Mouse (Mus musculus): ENCODE results near the gene Cldn3. TPM values are rescaled to one million over a fixed set of nuclear protein-coding genes. Genes with fewer than 3 reads are reported as not detected.

The Cldn3 gene
- polyA plus RNA-seq, 1 experiment = not detected

DNA sequence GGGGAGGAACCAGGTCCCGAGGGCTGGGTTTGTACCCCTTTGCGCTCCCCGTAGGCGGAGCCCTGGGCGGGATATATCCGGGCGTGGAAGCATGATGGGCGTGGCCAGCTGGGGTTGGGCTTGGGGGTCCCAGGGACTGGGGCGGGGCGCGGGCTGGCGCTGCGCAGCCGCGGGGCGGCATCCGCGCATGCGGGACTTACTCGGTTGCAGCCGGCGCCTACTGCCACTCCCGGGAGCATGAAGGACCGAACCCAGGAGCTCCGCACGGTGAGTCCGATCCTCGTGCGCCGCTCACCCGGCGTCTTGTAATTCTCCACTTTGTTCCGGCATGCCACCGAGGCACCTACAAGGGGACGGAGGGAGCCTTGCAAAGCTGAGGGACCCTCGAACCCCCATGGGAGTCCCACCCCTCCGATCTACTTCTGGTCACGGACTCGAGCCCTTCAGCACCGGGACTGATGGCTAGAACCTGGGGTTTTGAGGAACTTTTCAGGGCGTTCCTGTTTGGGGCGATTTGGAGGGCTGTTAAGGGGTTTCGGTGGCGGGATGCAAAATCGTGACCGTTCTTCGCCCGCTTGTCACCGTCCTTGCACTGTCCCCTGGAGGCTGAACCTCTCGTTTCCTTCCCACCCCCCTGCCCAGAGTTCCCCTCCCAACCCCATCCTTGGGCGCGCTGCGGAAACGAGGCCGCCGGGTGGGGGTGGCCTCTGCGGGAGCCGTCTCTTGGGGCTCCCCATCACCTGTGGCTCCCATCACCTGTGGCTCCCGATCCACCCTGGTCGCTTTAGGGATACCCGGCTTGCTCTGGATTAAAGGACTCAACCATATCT, 37.5 kb downstream of the Cldn3 start, which contains the start of gene Stx1a:
Gene Stx1a (plus strand): TSS at position 139 of the 830 bp plus-strand sequence.
- no peaks in the 10 kb centered on the region for H3K36me3 ChIP-seq (ENCODE audit: control insufficient read depth, insufficient read depth)
- H3ac ChIP-seq (ENCODE audit: control insufficient read depth, insufficient read length, low read depth) = peak within 1 kb of the TSS; percentile 77
- H3K4me3 ChIP-seq (ENCODE audit: insufficient read depth, poor library complexity, severe bottlenecking) = peak within 1 kb of the TSS; percentile 65
- H3K27me3 ChIP-seq (ENCODE audit: control insufficient read depth, insufficient read depth, insufficient read length) = no peaks in the 10 kb centered on the region
- H3K79me2 ChIP-seq (ENCODE audit: control insufficient read depth, insufficient read depth) = peaks cover 24% of the 10 kb centered on the region
- peaks cover 4% of the 10 kb centered on the region for H3K79me3 ChIP-seq (ENCODE audit: low read depth)
- no peak for TF ChIP-seq CTCF (IDR thresholded peaks at IDR 0.05; ENCODE audit: control insufficient read depth, insufficient read depth, insufficient read length)
- TF ChIP-seq MYOG (IDR thresholded peaks at IDR 0.05; ENCODE audit: control insufficient read depth, extremely low read depth, insufficient read length) = no peak
- no peak for TF ChIP-seq USF1 (IDR thresholded peaks at IDR 0.05; ENCODE audit: low read depth)
- no peak for TF ChIP-seq MAX (IDR thresholded peaks at IDR 0.05)
- TF ChIP-seq FOSL1 (IDR thresholded peaks at IDR 0.05; ENCODE audit: insufficient read depth, low read length, poor library complexity, severe bottlenecking) = no peak
- TF ChIP-seq MYOD1 (IDR thresholded peaks at IDR 0.05; ENCODE audit: control insufficient read depth, insufficient read length, low read depth) = no peak
- TF ChIP-seq CEBPB (IDR thresholded peaks at IDR 0.05; ENCODE audit: low read depth) = no peak

DNA sequence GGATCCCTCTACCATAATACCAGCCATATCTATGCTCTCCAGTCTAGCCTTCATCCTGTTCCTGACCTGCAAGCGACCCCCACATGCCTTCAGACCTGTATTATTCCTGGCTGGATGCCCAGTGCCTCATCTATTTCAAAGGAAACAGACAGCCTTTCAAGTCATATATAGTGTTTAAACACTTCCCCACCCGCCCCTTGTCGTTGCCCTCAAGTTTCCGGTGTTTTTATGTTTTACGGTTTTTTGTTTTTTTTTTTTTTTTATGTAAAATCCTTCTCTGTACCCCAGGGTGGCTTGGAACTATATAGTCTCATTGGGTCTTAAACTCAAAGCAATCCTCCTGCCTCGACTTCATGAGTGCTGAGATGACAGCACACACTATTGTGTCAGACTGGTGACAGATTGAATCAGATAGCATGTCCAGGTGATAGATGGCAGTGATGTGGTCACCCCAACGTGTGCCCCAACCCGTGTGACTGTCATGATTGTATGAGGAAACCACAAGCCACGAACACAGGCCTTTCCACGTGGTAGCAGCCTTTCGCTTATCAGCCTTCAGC, 38.7 kb downstream of the Cldn3 start:
- Histone ChIP-seq H3K79me2 (ENCODE audit: control insufficient read depth, insufficient read depth) (peaks cover 31% of the 10 kb centered on the region), H3ac (ENCODE audit: control insufficient read depth, insufficient read length, low read depth) (no peak overlapping the region), H3K4me3 (ENCODE audit: insufficient read depth, poor library complexity, severe bottlenecking) (no peak overlapping the region), H3K79me3 (ENCODE audit: low read depth) (peaks cover 4% of the 10 kb centered on the region), H3K36me3 (ENCODE audit: control insufficient read depth, insufficient read depth) (no peaks in the 10 kb centered on the region), H3K27me3 (ENCODE audit: control insufficient read depth, insufficient read depth, insufficient read length) (no peaks in the 10 kb centered on the region)
- no peak for TF ChIP-seq CTCF (IDR thresholded peaks at IDR 0.05; ENCODE audit: control insufficient read depth, insufficient read depth, insufficient read length)
- no peak for TF ChIP-seq FOSL1 (IDR thresholded peaks at IDR 0.05; ENCODE audit: insufficient read depth, low read length, poor library complexity, severe bottlenecking)
- TF ChIP-seq USF1 (IDR thresholded peaks at IDR 0.05; ENCODE audit: low read depth) = no peak
- no peak for TF ChIP-seq CEBPB (IDR thresholded peaks at IDR 0.05; ENCODE audit: low read depth)
- no peak for TF ChIP-seq MAX (IDR thresholded peaks at IDR 0.05)
- TF ChIP-seq MYOD1 (IDR thresholded peaks at IDR 0.05; ENCODE audit: control insufficient read depth, insufficient read length, low read depth) = no peak
- TF ChIP-seq MYOG (IDR thresholded peaks at IDR 0.05; ENCODE audit: control insufficient read depth, extremely low read depth, insufficient read length) = no peak

DNA sequence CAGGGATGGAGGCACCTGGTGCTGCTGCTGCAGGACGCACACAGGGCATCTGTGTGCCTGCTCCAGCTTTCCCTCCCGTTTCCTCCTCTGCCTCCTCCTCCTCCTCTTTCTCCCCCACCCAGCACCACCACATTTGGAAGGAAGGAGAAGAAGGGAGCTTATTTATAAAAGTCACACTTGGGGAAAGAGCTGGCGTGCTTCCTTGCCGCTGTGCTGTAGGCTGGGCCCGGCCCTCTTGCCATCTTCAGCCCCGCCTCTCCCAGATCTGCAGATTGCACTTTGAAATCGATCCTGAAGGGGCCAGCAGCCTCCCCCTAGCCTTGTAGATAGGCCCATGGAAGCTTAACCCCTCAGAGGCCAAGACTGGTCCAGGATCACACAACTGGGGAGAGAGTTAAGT, 39.9 kb downstream of the Cldn3 start:
- Histone ChIP-seq H3K79me2 (ENCODE audit: control insufficient read depth, insufficient read depth) (peaks cover 41% of the 10 kb centered on the region), H3K36me3 (ENCODE audit: control insufficient read depth, insufficient read depth) (no peaks in the 10 kb centered on the region), H3K79me3 (ENCODE audit: low read depth) (peaks cover 4% of the 10 kb centered on the region), H3K4me3 (ENCODE audit: insufficient read depth, poor library complexity, severe bottlenecking) (no peak overlapping the region), H3K27me3 (ENCODE audit: control insufficient read depth, insufficient read depth, insufficient read length) (no peaks in the 10 kb centered on the region), H3ac (ENCODE audit: control insufficient read depth, insufficient read length, low read depth) (no peak overlapping the region)
- TF ChIP-seq MAX (IDR thresholded peaks at IDR 0.05) (no peak), MYOG (IDR thresholded peaks at IDR 0.05; ENCODE audit: control insufficient read depth, extremely low read depth, insufficient read length) (no peak), MYOD1 (IDR thresholded peaks at IDR 0.05; ENCODE audit: control insufficient read depth, insufficient read length, low read depth) (no peak), USF1 (IDR thresholded peaks at IDR 0.05; ENCODE audit: low read depth) (no peak), CEBPB (IDR thresholded peaks at IDR 0.05; ENCODE audit: low read depth) (no peak), FOSL1 (IDR thresholded peaks at IDR 0.05; ENCODE audit: insufficient read depth, low read length, poor library complexity, severe bottlenecking) (no peak), CTCF (IDR thresholded peaks at IDR 0.05; ENCODE audit: control insufficient read depth, insufficient read depth, insufficient read length) (no peak)

DNA sequence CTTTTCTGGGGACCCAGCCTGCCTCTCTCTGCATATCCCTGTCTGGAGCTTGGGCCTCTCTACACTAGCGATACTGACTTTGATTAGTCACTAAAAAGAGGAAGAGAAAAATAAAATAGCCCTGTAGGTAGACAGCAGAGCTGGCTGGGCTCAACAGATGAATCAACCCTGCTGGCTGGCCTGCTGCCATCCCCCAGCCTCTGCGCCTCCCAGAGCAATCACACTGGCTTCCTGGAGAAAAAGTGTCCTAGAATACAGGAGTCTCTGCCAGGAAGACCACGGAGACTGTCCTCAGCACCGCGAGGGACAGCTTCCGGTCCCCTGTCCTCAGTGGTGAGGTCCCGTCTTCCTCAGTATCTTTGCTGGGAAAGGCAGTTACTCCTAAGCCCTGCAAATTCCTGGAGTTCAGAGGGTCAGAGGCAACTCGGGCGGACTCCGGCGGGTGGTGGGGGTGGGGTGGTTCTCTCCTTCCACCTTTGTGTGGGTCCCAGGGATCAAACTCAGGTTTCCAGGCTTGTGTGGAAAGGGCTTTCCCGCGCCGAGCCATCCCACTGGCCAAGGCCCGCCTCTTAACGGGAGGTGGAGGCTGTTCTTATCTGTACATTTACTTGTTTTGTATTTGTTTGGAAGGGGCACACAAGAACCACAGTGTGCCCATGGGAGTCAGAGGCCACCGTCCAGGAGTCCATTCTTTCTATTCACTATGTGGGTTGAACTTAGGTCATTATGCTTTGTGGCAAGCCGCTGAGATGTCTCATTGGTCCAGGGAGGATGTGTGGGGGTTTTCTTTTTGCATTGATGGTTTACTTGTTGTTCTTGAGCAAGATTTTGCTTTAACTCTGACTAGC, 43.2 kb downstream of the Cldn3 start:
- Histone ChIP-seq H3ac (ENCODE audit: control insufficient read depth, insufficient read length, low read depth) (no peak overlapping the region), H3K79me3 (ENCODE audit: low read depth) (peaks cover 16% of the 10 kb centered on the region), H3K4me3 (ENCODE audit: insufficient read depth, poor library complexity, severe bottlenecking) (no peak overlapping the region), H3K36me3 (ENCODE audit: control insufficient read depth, insufficient read depth) (no peaks in the 10 kb centered on the region), H3K79me2 (ENCODE audit: control insufficient read depth, insufficient read depth) (peaks cover 42% of the 10 kb centered on the region), H3K27me3 (ENCODE audit: control insufficient read depth, insufficient read depth, insufficient read length) (no peaks in the 10 kb centered on the region)
- TF ChIP-seq CEBPB (IDR thresholded peaks at IDR 0.05; ENCODE audit: low read depth) (no peak), CTCF (IDR thresholded peaks at IDR 0.05; ENCODE audit: control insufficient read depth, insufficient read depth, insufficient read length) (no peak), MAX (IDR thresholded peaks at IDR 0.05) (no peak), USF1 (IDR thresholded peaks at IDR 0.05; ENCODE audit: low read depth) (no peak), FOSL1 (IDR thresholded peaks at IDR 0.05; ENCODE audit: insufficient read depth, low read length, poor library complexity, severe bottlenecking) (no peak)

DNA sequence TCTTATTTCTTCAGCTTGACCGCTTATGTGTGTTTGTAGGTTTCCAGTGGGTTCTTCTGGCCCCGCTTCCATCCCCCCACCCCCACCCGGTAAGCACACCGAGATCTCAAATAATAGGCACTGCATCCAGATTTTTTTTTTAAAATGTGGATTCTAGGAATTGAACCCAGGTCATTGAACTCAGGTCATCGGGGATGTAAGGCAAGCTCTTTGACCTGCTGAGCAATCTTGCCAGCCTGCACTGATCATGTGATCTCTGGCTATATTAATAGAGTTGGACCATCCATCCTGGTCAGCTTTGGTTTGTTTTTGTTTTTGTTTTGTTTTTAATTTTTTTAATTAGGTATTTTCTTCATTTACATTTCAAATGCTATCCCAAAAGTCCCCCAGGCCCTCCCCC, 46.6 kb downstream of the Cldn3 start:
- H3K27me3 ChIP-seq (ENCODE audit: control insufficient read depth, insufficient read depth, insufficient read length) = no peaks in the 10 kb centered on the region
- H3K79me2 ChIP-seq (ENCODE audit: control insufficient read depth, insufficient read depth) = peaks cover 24% of the 10 kb centered on the region
- no peak overlapping the region for H3ac ChIP-seq (ENCODE audit: control insufficient read depth, insufficient read length, low read depth)
- TF ChIP-seq MAX (IDR thresholded peaks at IDR 0.05) = no peak
- no peak for TF ChIP-seq FOSL1 (IDR thresholded peaks at IDR 0.05; ENCODE audit: insufficient read depth, low read length, poor library complexity, severe bottlenecking)
- no peak for TF ChIP-seq MYOG (IDR thresholded peaks at IDR 0.05; ENCODE audit: control insufficient read depth, extremely low read depth, insufficient read length)
- TF ChIP-seq CTCF (IDR thresholded peaks at IDR 0.05; ENCODE audit: control insufficient read depth, insufficient read depth, insufficient read length) = no peak
- no peak for TF ChIP-seq CEBPB (IDR thresholded peaks at IDR 0.05; ENCODE audit: low read depth)
- no peak for TF ChIP-seq USF1 (IDR thresholded peaks at IDR 0.05; ENCODE audit: low read depth)
- TF ChIP-seq MYOD1 (IDR thresholded peaks at IDR 0.05; ENCODE audit: control insufficient read depth, insufficient read length, low read depth) = no peak
- H3K79me3 ChIP-seq (ENCODE audit: low read depth) = peaks cover 15% of the 10 kb centered on the region
- H3K36me3 ChIP-seq (ENCODE audit: control insufficient read depth, insufficient read depth) = no peaks in the 10 kb centered on the region
- no peak overlapping the region for H3K4me3 ChIP-seq (ENCODE audit: insufficient read depth, poor library complexity, severe bottlenecking)
